9 mouse cellular contexts compared by ENCODE assay signal in the genomic region with DNA sequence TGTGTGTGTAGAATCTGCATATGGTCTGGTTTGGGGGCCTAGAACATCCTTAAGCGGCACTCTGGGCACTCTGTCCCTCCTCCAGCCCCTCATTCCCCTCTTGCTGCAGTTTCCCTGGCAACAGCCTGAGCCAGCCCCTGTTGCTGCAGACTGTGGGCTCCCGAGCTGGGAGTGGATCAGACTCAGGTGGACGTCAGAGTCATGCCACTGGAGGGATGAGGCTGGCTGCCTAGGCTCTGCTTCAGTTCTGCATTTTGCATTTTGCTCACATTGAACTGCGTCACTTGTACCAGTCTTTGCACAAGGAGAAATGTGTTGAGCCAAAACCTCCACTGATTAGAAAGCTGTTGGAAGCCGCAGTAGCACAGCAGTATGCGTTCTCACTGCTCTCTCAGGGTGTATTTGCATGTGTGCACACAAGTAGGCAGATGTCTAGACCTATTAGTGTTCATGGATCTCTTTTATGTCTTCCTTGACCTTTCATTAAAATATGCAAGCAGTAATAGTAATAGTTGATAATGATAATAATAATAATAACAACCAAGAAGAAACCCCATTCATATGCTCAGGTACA.
DNase-seq lines count a peak whose midpoint lies in the region; ATAC-seq lines count a peak whose summit lies in the region.
"Had no signal": no experiment of that assay in that cellular context is flagged by ENCODE, and none has a peak within 500 bp of the region (broad histone marks: within the 10 kb centered on the region; RNA-seq: fewer than 3 reads in every experiment).

No protein-coding gene starts in this region.

- H3K4me3 ChIP-seq in forebrain, embryonic 14.5 days (ENCODE audit: low read depth, low read length): no peak overlapping the region
- H3K4me3 ChIP-seq in hindbrain, embryonic 14.5 days (replicated peaks; ENCODE audit: low read length): no peak overlapping the region
- no peak overlapping the region for H3K4me3 ChIP-seq in neural tube, embryonic 13.5 days

- H3K9me3 ChIP-seq in forebrain, embryonic 14.5 days (replicated peaks; ENCODE audit: control insufficient read depth, low read length): no peaks in the 10 kb centered on the region
- no peaks in the 10 kb centered on the region for H3K9me3 ChIP-seq in hindbrain, embryonic 14.5 days (ENCODE audit: control insufficient read depth, low read length)
- H3K9me3 ChIP-seq in neural tube, embryonic 13.5 days: no peaks in the 10 kb centered on the region

- ATAC-seq in forebrain, embryonic 14.5 days: peak; percentile 83
- peak; percentile 71 for ATAC-seq in hindbrain, embryonic 14.5 days (ENCODE audit: low FRiP score)
- peak; percentile 62; the same call in 1 of the 2 replicates for ATAC-seq in neural tube, embryonic 13.5 days (ENCODE audit: low read depth)
- no peak for ATAC-seq in megakaryocyte-erythroid progenitor cell, adult 5-6 weeks (replicated peaks; ENCODE audit: low FRiP score, low TSS enrichment, poor library complexity, severe bottlenecking)

- H3K36me3 ChIP-seq in forebrain, embryonic 14.5 days (ENCODE audit: control insufficient read depth, insufficient read depth, low read length): no peaks in the 10 kb centered on the region
- no peaks in the 10 kb centered on the region for H3K36me3 ChIP-seq in hindbrain, embryonic 14.5 days (replicated peaks; ENCODE audit: control insufficient read depth, insufficient read depth)
- no peaks in the 10 kb centered on the region for H3K36me3 ChIP-seq in neural tube, embryonic 13.5 days

- no peak overlapping the region for H3K27ac ChIP-seq in forebrain, embryonic 14.5 days (ENCODE audit: low read depth, low read length)
- H3K27ac ChIP-seq in hindbrain, embryonic 14.5 days: peak overlapping the region; percentile 54
- no peak overlapping the region for H3K27ac ChIP-seq in neural tube, embryonic 13.5 days (replicated peaks)

- 33% methylated on average over 6 of the region's 6 CpGs for WGBS in forebrain, embryonic 14.5 days
- 27% methylated on average over 6 of the region's 6 CpGs for WGBS in hindbrain, embryonic 14.5 days
- WGBS in neural tube, embryonic 13.5 days: 38% methylated on average over 6 of the region's 6 CpGs

- no peaks in the 10 kb centered on the region for H3K4me1 ChIP-seq in forebrain, embryonic 14.5 days (ENCODE audit: control insufficient read depth, insufficient read depth, low read length)
- no peaks in the 10 kb centered on the region for H3K4me1 ChIP-seq in hindbrain, embryonic 14.5 days (replicated peaks; ENCODE audit: control insufficient read depth, insufficient read depth, low read length)
- H3K4me1 ChIP-seq in neural tube, embryonic 13.5 days (replicated peaks): 0 out of 2 replicates have a peak, but pooled peaks cover 4% of the 10 kb centered on the region

- H3K27me3 ChIP-seq in forebrain, embryonic 14.5 days (replicated peaks; ENCODE audit: control insufficient read depth, insufficient read depth, low read length): no peaks in the 10 kb centered on the region
- no peaks in the 10 kb centered on the region for H3K27me3 ChIP-seq in hindbrain, embryonic 14.5 days (ENCODE audit: control insufficient read depth, insufficient read depth, low read length)
- H3K27me3 ChIP-seq in neural tube, embryonic 13.5 days: no peaks in the 10 kb centered on the region

- peak; percentile 16 for DNase-seq in layer of hippocampus, adult 9-11 months
- no peak for DNase-seq in layer of hippocampus, adult 9-10 months (ENCODE audit: low spot score)
- DNase-seq in forebrain, embryonic 14.5 days (ENCODE audit: low spot score): peak; percentile 52
- DNase-seq in hindbrain, embryonic 14.5 days (ENCODE audit: low spot score): peak; percentile 52
- DNase-seq in cerebellum, adult 11 months: no peak
- no peak for DNase-seq in heart, adult 9 months (ENCODE audit: low spot score in 2 of 2)
- DNase-seq: kidney, adult 11 months had no signal

- no peak overlapping the region for H3K4me2 ChIP-seq in forebrain, embryonic 14.5 days (ENCODE audit: low read length)
- H3K4me2 ChIP-seq in hindbrain, embryonic 14.5 days (replicated peaks): no peak overlapping the region
- no peak overlapping the region for H3K4me2 ChIP-seq in neural tube, embryonic 13.5 days

- H3K9ac ChIP-seq in forebrain, embryonic 14.5 days (ENCODE audit: low read length): no peak overlapping the region
- no peak overlapping the region for H3K9ac ChIP-seq in hindbrain, embryonic 14.5 days
- no peak overlapping the region for H3K9ac ChIP-seq in neural tube, embryonic 13.5 days

Comparison
In these comparisons a context has a peak if more than half of its experiments do, and no peak if none do; other contexts are left out.
1. DNase-seq: peak in layer of hippocampus, adult 9-11 months (single experiment), forebrain, embryonic 14.5 days (single experiment) and hindbrain, embryonic 14.5 days (single experiment); none in layer of hippocampus, adult 9-10 months (single experiment), cerebellum, adult 11 months (single experiment) and heart, adult 9 months (0 of 2).